Mouse (Mus musculus): ENCODE data around the gene Syce3. TPM values are rescaled to one million over a fixed set of nuclear protein-coding genes. Genes with fewer than 3 reads are reported as not detected.

Syce3 gene
- polyA plus RNA-seq, 1 experiment from 2014 or later: not detected

GRCm38 (mm10) chr15:89363051-89363450, 47.3 kb downstream of the Syce3 start:
- no peak overlapping the region for H3K27ac ChIP-seq
- H3K4me1 ChIP-seq: 0 out of 2 replicates have a peak, but pooled peaks cover 3% of the 10 kb centered on the region
- no peak for ATAC-seq (ENCODE audit: insufficient read depth, low FRiP score, low read depth)
- WGBS: 89% methylated on average over 7 of the region's 7 CpGs
- H3K36me3 ChIP-seq: peaks cover 56% of the 10 kb centered on the region
- no peaks in the 10 kb centered on the region for H3K9me3 ChIP-seq
- H3K4me2 ChIP-seq: no peak overlapping the region
- no peak overlapping the region for H3K9ac ChIP-seq
- no peaks in the 10 kb centered on the region for H3K27me3 ChIP-seq (replicated peaks)
- no peak overlapping the region for H3K4me3 ChIP-seq (replicated peaks)

GRCm38 (mm10) chr15:89358784-89359183, 51.5 kb downstream of the Syce3 start:
- H3K4me1 ChIP-seq: peaks cover 22% of the 10 kb centered on the region
- H3K9me3 ChIP-seq: no peaks in the 10 kb centered on the region
- no peak overlapping the region for H3K9ac ChIP-seq
- H3K36me3 ChIP-seq: peaks cover 22% of the 10 kb centered on the region
- no peak overlapping the region for H3K27ac ChIP-seq
- no peaks in the 10 kb centered on the region for H3K27me3 ChIP-seq (replicated peaks)
- no peak overlapping the region for H3K4me3 ChIP-seq (replicated peaks)
- no peak for ATAC-seq (ENCODE audit: insufficient read depth, low FRiP score, low read depth)
- WGBS: 67% methylated on average over 3 of the region's 3 CpGs
- no peak overlapping the region for H3K4me2 ChIP-seq

DNA sequence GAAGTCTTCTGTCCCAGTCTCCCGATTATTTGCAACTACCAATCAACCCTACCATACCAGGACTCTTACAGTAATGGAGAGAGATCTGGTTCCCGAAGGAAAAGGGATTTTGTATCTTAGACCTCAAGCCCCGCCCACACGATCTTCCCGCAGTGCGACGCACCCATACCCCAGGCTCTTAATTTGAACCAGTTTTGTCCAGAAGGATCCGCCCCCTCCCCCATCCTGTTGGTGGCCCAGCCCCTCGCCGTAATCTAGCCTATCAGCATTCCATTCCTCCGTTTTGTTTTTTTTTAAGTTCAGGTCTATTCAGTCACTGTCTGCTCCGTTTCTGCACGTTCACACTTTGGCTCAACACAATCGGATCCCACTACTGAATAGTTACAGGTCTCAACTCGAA, 53.9 kb downstream of the Syce3 start:
- Histone ChIP-seq H3K9me3 (no peaks in the 10 kb centered on the region), H3K9ac (peak overlapping the region; percentile 84), H3K27ac (peak overlapping the region; percentile 93), H3K4me3 (replicated peaks) (peak overlapping the region; percentile 77), H3K4me1 (peaks cover 24% of the 10 kb centered on the region), H3K4me2 (peak overlapping the region; percentile 66), H3K36me3 (peaks cover 33% of the 10 kb centered on the region), H3K27me3 (replicated peaks) (no peaks in the 10 kb centered on the region)
- under 1% methylated on average over 15 of the region's 15 CpGs for WGBS
- peak; percentile 71; the same call in 1 of the 2 replicates for ATAC-seq (ENCODE audit: insufficient read depth, low FRiP score, low read depth)

- H3K4me2 ChIP-seq: peak within 1 kb of the TSS; percentile 76
- H3K9ac ChIP-seq: peak within 1 kb of the TSS; percentile 84
- H3K27ac ChIP-seq: peak within 1 kb of the TSS; percentile 93
- ATAC-seq (ENCODE audit: insufficient read depth, low FRiP score, low read depth): peak; percentile 88
- under 1% methylated on average over 63 of the region's 64 CpGs for WGBS
- no peaks in the 10 kb centered on the region for H3K27me3 ChIP-seq (replicated peaks)
- H3K4me3 ChIP-seq (replicated peaks): peak within 1 kb of the TSS; percentile 77
- peaks cover 24% of the 10 kb centered on the region for H3K4me1 ChIP-seq
- H3K9me3 ChIP-seq: no peaks in the 10 kb centered on the region
- peaks cover 33% of the 10 kb centered on the region for H3K36me3 ChIP-seq
Observed at GRCm38 (mm10) chr15:89355241-89356187, 54.8 kb downstream of the Syce3 start, which contains the start of the genes Lmf2 and Ncaph2. TSS of gene Lmf2 (minus strand) at chr15:89355659. TSS of gene Ncaph2 (plus strand) at chr15:89355719.

- 66% methylated on average over 7 of the region's 7 CpGs for WGBS
- Histone ChIP-seq H3K36me3 (peaks cover 33% of the 10 kb centered on the region), H3K4me1 (peaks cover 24% of the 10 kb centered on the region), H3K4me2 (peak overlapping the region; percentile 76), H3K27ac (no peak overlapping the region), H3K9ac (peak overlapping the region; percentile 55; the same call in 1 of the 2 replicates), H3K4me3 (replicated peaks) (peak overlapping the region; percentile 77), H3K27me3 (replicated peaks) (no peaks in the 10 kb centered on the region), H3K9me3 (no peaks in the 10 kb centered on the region)
- ATAC-seq (ENCODE audit: insufficient read depth, low FRiP score, low read depth): no peak
Observed at GRCm38 (mm10) chr15:89354455-89354854, 55.8 kb downstream of the Syce3 start.

GRCm38 (mm10) chr15:89353837-89354236, 56.5 kb downstream of the Syce3 start:
- H3K36me3 ChIP-seq: peaks cover 33% of the 10 kb centered on the region
- no peak for ATAC-seq (ENCODE audit: insufficient read depth, low FRiP score, low read depth)
- H3K4me1 ChIP-seq: peaks cover 24% of the 10 kb centered on the region
- no peaks in the 10 kb centered on the region for H3K27me3 ChIP-seq (replicated peaks)
- no peak overlapping the region for H3K4me3 ChIP-seq (replicated peaks)
- peak overlapping the region; percentile 76; the same call in 1 of the 2 replicates for H3K4me2 ChIP-seq
- H3K27ac ChIP-seq: no peak overlapping the region
- 95% methylated on average over 16 of the region's 16 CpGs for WGBS
- H3K9me3 ChIP-seq: no peaks in the 10 kb centered on the region
- H3K9ac ChIP-seq: no peak overlapping the region

DNA sequence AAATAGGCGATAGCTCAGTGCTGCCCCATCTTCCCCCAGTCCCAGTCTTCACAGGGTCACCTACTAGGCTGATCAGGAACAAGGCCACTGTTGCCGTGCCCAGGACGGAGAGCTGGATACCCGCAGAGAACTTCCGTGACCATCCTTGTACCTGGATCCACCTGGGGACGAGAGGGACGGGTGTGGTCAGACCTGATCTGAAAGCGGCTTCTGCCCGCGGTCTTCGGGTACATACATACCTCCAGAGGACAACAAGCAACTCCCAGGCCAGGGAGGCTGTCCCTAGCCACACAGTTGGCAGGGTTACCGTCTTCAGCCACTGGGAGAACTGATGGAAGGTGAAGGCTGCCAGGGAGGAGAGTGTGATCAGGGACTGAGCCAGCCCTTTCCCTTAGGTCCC, 57.5 kb downstream of the Syce3 start:
- 94% methylated on average over 12 of the region's 12 CpGs for WGBS
- Histone ChIP-seq H3K4me1 (peaks cover 20% of the 10 kb centered on the region), H3K9ac (no peak overlapping the region), H3K36me3 (peaks cover 33% of the 10 kb centered on the region), H3K27ac (no peak overlapping the region), H3K4me2 (no peak overlapping the region), H3K27me3 (replicated peaks) (no peaks in the 10 kb centered on the region), H3K4me3 (replicated peaks) (no peak overlapping the region), H3K9me3 (no peaks in the 10 kb centered on the region)
- ATAC-seq (ENCODE audit: insufficient read depth, low FRiP score, low read depth): no peak

GRCm38 (mm10) chr15:89352054-89352453, 58.2 kb downstream of the Syce3 start:
- peaks cover 33% of the 10 kb centered on the region for H3K36me3 ChIP-seq
- no peaks in the 10 kb centered on the region for H3K9me3 ChIP-seq
- no peak overlapping the region for H3K4me3 ChIP-seq (replicated peaks)
- H3K4me2 ChIP-seq: no peak overlapping the region
- H3K27ac ChIP-seq: no peak overlapping the region
- no peaks in the 10 kb centered on the region for H3K27me3 ChIP-seq (replicated peaks)
- WGBS: 88% methylated on average over 14 of the region's 14 CpGs
- H3K9ac ChIP-seq: no peak overlapping the region
- peaks cover 16% of the 10 kb centered on the region for H3K4me1 ChIP-seq
- no peak for ATAC-seq (ENCODE audit: insufficient read depth, low FRiP score, low read depth)

DNA sequence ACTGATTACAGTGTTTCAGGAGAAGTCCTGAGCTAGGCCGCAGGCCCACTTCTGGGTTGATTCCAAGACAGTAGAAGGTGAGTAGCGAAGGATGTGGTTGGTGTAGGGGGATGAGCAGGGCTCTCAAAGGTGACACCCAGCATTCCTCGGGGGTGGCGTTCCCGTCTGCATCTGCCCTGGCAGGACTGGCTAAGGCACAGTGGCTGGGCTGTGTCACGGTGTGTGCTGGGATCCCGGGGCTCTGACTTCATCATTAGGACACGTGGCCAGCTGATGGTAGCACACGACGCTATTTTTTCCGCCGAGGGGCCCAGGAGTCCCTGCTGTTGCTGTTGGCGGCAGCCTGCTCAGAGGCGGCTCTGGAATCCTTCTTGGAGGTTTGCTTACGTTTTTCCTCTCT, 59.0 kb downstream of the Syce3 start:
- H3K27ac ChIP-seq: no peak overlapping the region
- H3K4me1 ChIP-seq: peaks cover 13% of the 10 kb centered on the region
- H3K4me3 ChIP-seq (replicated peaks): no peak overlapping the region
- H3K9ac ChIP-seq: no peak overlapping the region
- WGBS: 86% methylated on average over 15 of the region's 15 CpGs
- H3K9me3 ChIP-seq: no peaks in the 10 kb centered on the region
- peaks cover 33% of the 10 kb centered on the region for H3K36me3 ChIP-seq
- H3K4me2 ChIP-seq: no peak overlapping the region
- no peak for ATAC-seq (ENCODE audit: insufficient read depth, low FRiP score, low read depth)
- H3K27me3 ChIP-seq (replicated peaks): no peaks in the 10 kb centered on the region

- ATAC-seq (ENCODE audit: insufficient read depth, low FRiP score, low read depth): no peak
- peaks cover 13% of the 10 kb centered on the region for H3K4me1 ChIP-seq
- H3K27ac ChIP-seq: no peak overlapping the region
- no peak overlapping the region for H3K4me3 ChIP-seq (replicated peaks)
- 92% methylated on average over 5 of the region's 5 CpGs for WGBS
- H3K4me2 ChIP-seq: no peak overlapping the region
- H3K9ac ChIP-seq: no peak overlapping the region
- H3K27me3 ChIP-seq (replicated peaks): no peaks in the 10 kb centered on the region
- H3K36me3 ChIP-seq: peaks cover 33% of the 10 kb centered on the region
- no peaks in the 10 kb centered on the region for H3K9me3 ChIP-seq
Observed at GRCm38 (mm10) chr15:89350447-89350846, 59.9 kb downstream of the Syce3 start.

- no peak overlapping the region for H3K4me3 ChIP-seq (replicated peaks)
- no peaks in the 10 kb centered on the region for H3K27me3 ChIP-seq (replicated peaks)
- no peak overlapping the region for H3K27ac ChIP-seq
- H3K4me2 ChIP-seq: no peak overlapping the region
- WGBS: 78% methylated on average over 3 of the region's 3 CpGs
- H3K9ac ChIP-seq: no peak overlapping the region
- ATAC-seq (ENCODE audit: insufficient read depth, low FRiP score, low read depth): no peak
- no peaks in the 10 kb centered on the region for H3K4me1 ChIP-seq
- no peaks in the 10 kb centered on the region for H3K36me3 ChIP-seq
- no peaks in the 10 kb centered on the region for H3K9me3 ChIP-seq
Observed at GRCm38 (mm10) chr15:89343325-89343724, 67.0 kb downstream of the Syce3 start.

GRCm38 (mm10) chr15:89341678-89342077, 68.6 kb downstream of the Syce3 start:
- Histone ChIP-seq H3K27ac (no peak overlapping the region), H3K4me1 (no peaks in the 10 kb centered on the region), H3K4me3 (replicated peaks) (no peak overlapping the region), H3K9ac (no peak overlapping the region), H3K4me2 (no peak overlapping the region), H3K9me3 (no peaks in the 10 kb centered on the region), H3K27me3 (replicated peaks) (no peaks in the 10 kb centered on the region), H3K36me3 (no peaks in the 10 kb centered on the region)
- ATAC-seq (ENCODE audit: insufficient read depth, low FRiP score, low read depth): no peak
- WGBS: 52% methylated on average over 1 of the region's 1 CpGs
